8 mouse cellular contexts compared by ENCODE assay signal in the genomic region with DNA sequence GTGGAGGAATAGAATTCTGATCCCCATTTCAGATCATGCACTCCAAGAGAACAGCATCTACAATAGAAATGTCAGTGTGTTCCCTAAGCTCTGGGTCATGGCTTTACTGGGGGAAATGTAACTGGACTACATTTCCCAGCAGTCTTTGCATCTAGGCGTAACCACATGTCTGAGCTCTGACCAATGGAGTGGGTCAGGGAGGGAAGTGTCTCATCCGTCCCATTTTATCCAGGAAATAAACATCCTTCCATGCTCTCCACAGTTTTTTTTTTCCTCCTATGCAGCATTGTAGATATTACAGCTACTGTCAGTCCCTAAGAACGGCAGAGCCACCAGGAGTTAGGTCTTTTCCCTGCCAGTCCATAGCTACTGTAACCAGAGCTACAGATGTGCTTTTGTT. TPM values are rescaled to one million over a fixed set of nuclear protein-coding genes. Genes with fewer than 3 reads are reported as not detected.
A peak's percentile ranks its signal among the peaks of the same experiment; 100 is the strongest.
DNase-seq lines count a peak whose midpoint lies in the region; ATAC-seq and TF ChIP-seq lines count a peak whose summit lies in the region.

No protein-coding gene starts in this region.

- no peaks in the 10 kb centered on the region for H3K36me3 ChIP-seq in forebrain, postnatal 0 days (ENCODE audit: insufficient read depth)
- no peaks in the 10 kb centered on the region for H3K36me3 ChIP-seq in intestine, embryonic 15.5 days
- H3K36me3 ChIP-seq in limb, embryonic 15.5 days, result no peaks in the 10 kb centered on the region
- H3K36me3 ChIP-seq in midbrain, embryonic 16.5 days (ENCODE audit: control insufficient read depth, insufficient read depth, low read length), result no peaks in the 10 kb centered on the region

- peak overlapping the region; percentile 58; the same call in 1 of the 2 replicates for H3K27ac ChIP-seq in forebrain, postnatal 0 days (ENCODE audit: low read depth, low read length)
- H3K27ac ChIP-seq in intestine, embryonic 15.5 days, result 0 out of 2 replicates have a peak overlapping the region, but pooled peaks have one; percentile 13
- H3K27ac ChIP-seq in limb, embryonic 15.5 days, result peak overlapping the region; percentile 72
- peak overlapping the region; percentile 70 for H3K27ac ChIP-seq in midbrain, embryonic 16.5 days (ENCODE audit: low read length)

- no peaks in the 10 kb centered on the region for H3K27me3 ChIP-seq in forebrain, postnatal 0 days (ENCODE audit: insufficient read depth, low read length)
- no peaks in the 10 kb centered on the region for H3K27me3 ChIP-seq in intestine, embryonic 15.5 days (replicated peaks)
- H3K27me3 ChIP-seq in limb, embryonic 15.5 days, result no peaks in the 10 kb centered on the region
- no peaks in the 10 kb centered on the region for H3K27me3 ChIP-seq in midbrain, embryonic 16.5 days (ENCODE audit: control insufficient read depth, insufficient read depth, low read depth, low read length)

- no peak for TF ChIP-seq CTCF in forebrain, postnatal 0 days (IDR thresholded peaks at IDR 0.05; ENCODE audit: low read depth)

- H3K9me3 ChIP-seq in forebrain, postnatal 0 days (ENCODE audit: low read length), result no peaks in the 10 kb centered on the region
- no peaks in the 10 kb centered on the region for H3K9me3 ChIP-seq in intestine, embryonic 15.5 days
- no peaks in the 10 kb centered on the region for H3K9me3 ChIP-seq in limb, embryonic 15.5 days
- H3K9me3 ChIP-seq in midbrain, embryonic 16.5 days (replicated peaks; ENCODE audit: control insufficient read depth, low read length, poor library complexity, severe bottlenecking), result no peaks in the 10 kb centered on the region

- no peak overlapping the region for H3K4me3 ChIP-seq in forebrain, postnatal 0 days (ENCODE audit: low read depth, low read length)
- H3K4me3 ChIP-seq in intestine, embryonic 15.5 days (replicated peaks), result no peak overlapping the region
- H3K4me3 ChIP-seq in limb, embryonic 15.5 days, result peak overlapping the region; percentile 18; the same call in 1 of the 2 replicates
- no peak overlapping the region for H3K4me3 ChIP-seq in midbrain, embryonic 16.5 days (ENCODE audit: low read depth, low read length)

- H3K9ac ChIP-seq in forebrain, postnatal 0 days, result no peak overlapping the region
- H3K9ac ChIP-seq in intestine, embryonic 15.5 days, result no peak overlapping the region; the same call in 1 of the 2 replicates
- no peak overlapping the region for H3K9ac ChIP-seq in limb, embryonic 15.5 days
- H3K9ac ChIP-seq in midbrain, embryonic 16.5 days (ENCODE audit: low read depth, low read length), result peak overlapping the region; percentile 45

- H3K4me2 ChIP-seq in forebrain, postnatal 0 days (ENCODE audit: low read depth), result peak overlapping the region; percentile 25
- H3K4me2 ChIP-seq in intestine, embryonic 15.5 days (replicated peaks), result peak overlapping the region; percentile 39
- H3K4me2 ChIP-seq in limb, embryonic 15.5 days, result peak overlapping the region; percentile 42
- H3K4me2 ChIP-seq in midbrain, embryonic 16.5 days (ENCODE audit: low read length), result peak overlapping the region; percentile 62

- ATAC-seq in forebrain, postnatal 0 days, result peak; percentile 78
- peak; percentile 63 for ATAC-seq in intestine, embryonic 15.5 days
- ATAC-seq in limb, embryonic 15.5 days (ENCODE audit: insufficient number of reproducible peaks, low FRiP score, low TSS enrichment, low read depth), result no peak
- peak; percentile 68; the same call in 1 of the 2 replicates for ATAC-seq in midbrain, embryonic 16.5 days

- WGBS in forebrain, postnatal 0 days, result 3% methylated on average over 3 of the region's 3 CpGs
- 6% methylated on average over 3 of the region's 3 CpGs for WGBS in intestine, embryonic 15.5 days
- 7% methylated on average over 3 of the region's 3 CpGs for WGBS in limb, embryonic 15.5 days
- WGBS in midbrain, embryonic 16.5 days, result 6% methylated on average over 3 of the region's 3 CpGs

- peaks cover 24% of the 10 kb centered on the region for H3K4me1 ChIP-seq in forebrain, postnatal 0 days (ENCODE audit: insufficient read depth)
- peaks cover 36% of the 10 kb centered on the region for H3K4me1 ChIP-seq in intestine, embryonic 15.5 days (replicated peaks)
- peaks cover 47% of the 10 kb centered on the region for H3K4me1 ChIP-seq in limb, embryonic 15.5 days
- peaks cover 23% of the 10 kb centered on the region for H3K4me1 ChIP-seq in midbrain, embryonic 16.5 days (ENCODE audit: control insufficient read depth, insufficient read depth, low read length)

- DNase-seq in right cerebral cortex, adult 18-20 months, result peak; percentile 74
- no peak for DNase-seq in right cerebral cortex, postnatal 14 days
- peak; percentile 30 for DNase-seq in c-Kit-positive CD71-positive TER-119-positive erythroid progenitor cells, embryonic 14.5 days (ENCODE audit: low spot score)
- DNase-seq in forebrain, postnatal 0 days, result peak; percentile 80
- DNase-seq in gastrocnemius, postnatal 4 days (ENCODE audit: low spot score in 2 of 2), result no peak

RNA-seq across cellular contexts. Expression of a gene that starts 3.9 kb away (rescaled TPM):
- 3.8 and 4.1 TPM in 2 replicates for total RNA-seq in forebrain, postnatal 0 days (2014; rRNA removed)
- 0.65 and 1.2 TPM in 2 replicates for polyA plus RNA-seq in forebrain, postnatal 0 days (2015; fragmentation: Nextera tagmentation; extraction: Ambion mirVana)
- polyA plus RNA-seq in intestine, embryonic 15.5 days (2015; fragmentation: Nextera tagmentation; extraction: Ambion mirVana), result 0.63 and 0.72 TPM in 2 replicates
- polyA plus RNA-seq in limb, embryonic 15.5 days (2015; fragmentation: Nextera tagmentation; extraction: Ambion mirVana), result 2.0 and 2.2 TPM in 2 replicates
- polyA plus RNA-seq in midbrain, embryonic 16.5 days (2015; fragmentation: Nextera tagmentation; extraction: Ambion mirVana), result 0.62 TPM in 2 replicates
- 1 to 10 TPM; 4.5 to 4.6 TPM for total RNA-seq in gastrocnemius, postnatal 4 days (2021)

Comparison
In these comparisons a context has a peak if more than half of its experiments do, and no peak if none do; other contexts are left out.
1. DNase-seq: peak in right cerebral cortex, adult 18-20 months (single experiment), c-Kit-positive CD71-positive TER-119-positive erythroid progenitor cells, embryonic 14.5 days (single experiment) and forebrain, postnatal 0 days (single experiment); none in right cerebral cortex, postnatal 14 days (single experiment) and gastrocnemius, postnatal 4 days (0 of 2).
2. H3K27ac ChIP-seq: peak in every context shown above with its lines; median percentile 72 in limb, embryonic 15.5 days; 70 in midbrain, embryonic 16.5 days; 58 in forebrain, postnatal 0 days; 13 in intestine, embryonic 15.5 days.
3. Peak in every context shown above with its lines, with median percentiles within 50 percentile points of each other: H3K4me2 ChIP-seq.